Mouse (Mus musculus): ENCODE data around the gene Fuca1.

GRCm38 (mm10) chr4:135984556-135984955, 64.0 kb downstream of the Fuca1 start:
- TF ChIP-seq CTCF (IDR thresholded peaks at IDR 0.05; ENCODE audit: insufficient read depth, low read depth, low read length) (no peak), POLR2A (IDR thresholded peaks at IDR 0.05; ENCODE audit: insufficient read depth, low read depth, low read length) (no peak)
